Mouse (Mus musculus) hindbrain, postnatal 0 days (tissue): ENCODE results near the gene Src. TPM values are rescaled to one million over a fixed set of nuclear protein-coding genes. Genes with fewer than 3 reads are reported as not detected.

ENCODE experiments used
- ATAC-seq: fragments of 200-750 bp; cut with Nextera tagmentation; 2 replicates; pipeline ENCODE4 v1.8.0; 2017; ENCODE audit warnings: mild to moderate bottlenecking, moderate TSS enrichment, moderate library complexity
- DNase-seq: peaks from one replicate; pipeline ENCODE4 v3.0.0-alpha.2; 2015; ENCODE audit warnings: low spot score
- H3K27ac ChIP-seq: fragments of 300-500 bp; sonication (generic); 2 replicates; pipeline ENCODE4 v1.5.1; 2014; ENCODE audit warnings: mild to moderate bottlenecking
- H3K27me3 ChIP-seq: fragments of 300-500 bp; sonication (generic); 2 replicates; pipeline ENCODE4 v1.6.1; 2014; ENCODE audit warnings: low read length, mixed read lengths; ENCODE audit not compliant: insufficient read depth
- H3K36me3 ChIP-seq: fragments of 300-500 bp; sonication (generic); 2 replicates; pipeline ENCODE4 v1.6.1; 2014; ENCODE audit warnings: low read length, mixed read lengths; ENCODE audit not compliant: insufficient read depth
- H3K4me1 ChIP-seq: fragments of 300-500 bp; sonication (generic); 2 replicates; pipeline ENCODE4 v1.6.1; 2014; ENCODE audit warnings: antibody characterized with exemption, low read length, mixed read lengths; ENCODE audit not compliant: insufficient read depth
- H3K4me2 ChIP-seq: fragments of 300-500 bp; sonication (generic); 2 replicates; pipeline ENCODE4 v1.6.1; 2014; ENCODE audit warnings: low read depth, mild to moderate bottlenecking, low read length, moderate library complexity, mixed read lengths
- H3K4me3 ChIP-seq: fragments of 300-500 bp; sonication (generic); 2 replicates; pipeline ENCODE4 v1.5.1; 2014; ENCODE audit warnings: low read length
- H3K9ac ChIP-seq: fragments of 300-500 bp; sonication (generic); replicated peaks from 2 replicates; pipeline ENCODE4 v1.6.1; 2014; ENCODE audit warnings: mild to moderate bottlenecking, low read length, moderate library complexity, mixed read lengths
- H3K9me3 ChIP-seq: fragments of 300-500 bp; sonication (generic); 2 replicates; pipeline ENCODE4 v1.6.1; 2016; ENCODE audit warnings: low read length, mixed read lengths
- CTCF ChIP-seq: IDR thresholded peaks from 2 replicates; pipeline ENCODE4 v1.5.1; 2016; ENCODE audit warnings: antibody characterized with exemption, control low read depth, low read depth
- WGBS: fragments of 180-500 bp; shearing (Covaris S2); extraction: QIAGEN DNeasy Blood & Tissue Kit; methylation state at CpG from one replicate; pipeline ENCODE4 v1.1.7; 2014; 5-methylcytosine and 5-hydroxymethylcytosine counted together
- polyA plus RNA-seq: library from polyadenylated mRNA; unstranded; fragments of >200 nt; fragmentation: Nextera tagmentation; extraction: Ambion mirVana; gene quantifications from 2 replicates; pipeline ENCODE4 v1.2.1, GENCODE M21; 2015
- total RNA-seq: library from RNA; depleted of rRNA; stranded (reverse); fragments of >200 nt; gene quantifications from 2 replicates; pipeline ENCODE4 v1.2.3, GENCODE M21; 2014

Gene Src
- total and polyA plus RNA-seq, 2 experiments from 2014 or later: 25.4 to 133 TPM

GRCm38 (mm10) chr2:157395960-157396359 lies 22.3 kb upstream of the Src start:
- DNase-seq (no peak), ATAC-seq (no peak)
- no peak overlapping the region for H3K4me3 ChIP-seq
- H3K4me2 ChIP-seq: no peak overlapping the region
- H3K9ac ChIP-seq: no peak overlapping the region
- TF ChIP-seq CTCF: no peak
- H3K27ac ChIP-seq: peak overlapping the region; percentile 51; the same call in 1 of the 2 replicates
- H3K36me3 ChIP-seq: no peaks in the 10 kb centered on the region; the same call in 1 of the 2 replicates
- no peaks in the 10 kb centered on the region for H3K27me3 ChIP-seq
- no peaks in the 10 kb centered on the region for H3K9me3 ChIP-seq
- H3K4me1 ChIP-seq: no peaks in the 10 kb centered on the region
- WGBS: 52% methylated on average over 13 of the region's 13 CpGs

- no peaks in the 10 kb centered on the region; the same call in 1 of the 2 replicates for H3K36me3 ChIP-seq
- H3K4me3 ChIP-seq: no peak overlapping the region
- TF ChIP-seq CTCF: no peak
- no peak for ATAC-seq
- 81% methylated on average over 4 of the region's 4 CpGs for WGBS
- no peaks in the 10 kb centered on the region for H3K9me3 ChIP-seq
- H3K27me3 ChIP-seq: no peaks in the 10 kb centered on the region
- no peaks in the 10 kb centered on the region for H3K4me1 ChIP-seq
- H3K9ac ChIP-seq: no peak overlapping the region
- H3K27ac ChIP-seq: no peak overlapping the region
- no peak overlapping the region for H3K4me2 ChIP-seq
- DNase-seq: no peak
These were observed 20.9 kb upstream of the Src start for GRCm38 (mm10) chr2:157397376-157397775.

GRCm38 (mm10) chr2:157398539-157398938 lies 19.7 kb upstream of the Src start:
- no peak for ATAC-seq

GRCm38 (mm10) chr2:157399797-157400196 lies 18.4 kb upstream of the Src start:
- no peaks in the 10 kb centered on the region; the same call in 1 of the 2 replicates for H3K36me3 ChIP-seq
- H3K27me3 ChIP-seq: no peaks in the 10 kb centered on the region
- DNase-seq: no peak
- no peak for ATAC-seq
- no peak overlapping the region for H3K4me2 ChIP-seq
- no peak overlapping the region for H3K27ac ChIP-seq
- H3K4me1 ChIP-seq: no peaks in the 10 kb centered on the region
- H3K4me3 ChIP-seq: no peak overlapping the region
- 79% methylated on average over 10 of the region's 10 CpGs for WGBS
- no peak for TF ChIP-seq CTCF
- no peaks in the 10 kb centered on the region for H3K9me3 ChIP-seq
- no peak overlapping the region for H3K9ac ChIP-seq

More at GRCm38 (mm10) chr2:157398539-157398938, 19.7 kb upstream of the Src start:
- no peak overlapping the region for H3K4me3 ChIP-seq
- H3K4me2 ChIP-seq: no peak overlapping the region
- no peak overlapping the region for H3K27ac ChIP-seq
- no peak for DNase-seq
- no peaks in the 10 kb centered on the region for H3K27me3 ChIP-seq
- no peaks in the 10 kb centered on the region for H3K4me1 ChIP-seq
- H3K36me3 ChIP-seq: no peaks in the 10 kb centered on the region; the same call in 1 of the 2 replicates
- peak; percentile 41 for TF ChIP-seq CTCF
- no peak overlapping the region for H3K9ac ChIP-seq
- H3K9me3 ChIP-seq: no peaks in the 10 kb centered on the region
- WGBS: 100% methylated on average over 4 of the region's 4 CpGs

GRCm38 (mm10) chr2:157400491-157400890 lies 17.8 kb upstream of the Src start:
- 91% methylated on average over 6 of the region's 6 CpGs for WGBS
- no peaks in the 10 kb centered on the region for H3K27me3 ChIP-seq

GRCm38 (mm10) chr2:157401261-157401660 lies 17.0 kb upstream of the Src start:
- no peak for TF ChIP-seq CTCF
- no peaks in the 10 kb centered on the region for H3K4me1 ChIP-seq
- no peaks in the 10 kb centered on the region for H3K27me3 ChIP-seq
- H3K36me3 ChIP-seq: no peaks in the 10 kb centered on the region; the same call in 1 of the 2 replicates
- ATAC-seq: no peak
- H3K4me3 ChIP-seq: no peak overlapping the region
- H3K4me2 ChIP-seq: no peak overlapping the region
- no peak overlapping the region for H3K9ac ChIP-seq
- WGBS: 97% methylated on average over 2 of the region's 2 CpGs
- H3K27ac ChIP-seq: no peak overlapping the region
- H3K9me3 ChIP-seq: no peaks in the 10 kb centered on the region
- DNase-seq: no peak

More at GRCm38 (mm10) chr2:157400491-157400890, 17.8 kb upstream of the Src start:
- Histone ChIP-seq H3K36me3 (no peaks in the 10 kb centered on the region; the same call in 1 of the 2 replicates), H3K27ac (no peak overlapping the region), H3K9me3 (no peaks in the 10 kb centered on the region), H3K4me2 (no peak overlapping the region), H3K4me1 (no peaks in the 10 kb centered on the region), H3K4me3 (no peak overlapping the region), H3K9ac (no peak overlapping the region)
- ATAC-seq (no peak), DNase-seq (no peak)
- TF ChIP-seq CTCF: no peak

- no peaks in the 10 kb centered on the region for H3K36me3 ChIP-seq
- WGBS: 79% methylated on average over 7 of the region's 7 CpGs
- no peaks in the 10 kb centered on the region for H3K9me3 ChIP-seq
- no peak overlapping the region for H3K4me3 ChIP-seq
- TF ChIP-seq CTCF: no peak
- no peak for ATAC-seq
- no peak overlapping the region for H3K27ac ChIP-seq
- no peak overlapping the region for H3K4me2 ChIP-seq
- no peak overlapping the region for H3K9ac ChIP-seq
- H3K4me1 ChIP-seq: no peaks in the 10 kb centered on the region
- DNase-seq: no peak
- no peaks in the 10 kb centered on the region for H3K27me3 ChIP-seq
These were observed 10.6 kb upstream of the Src start for GRCm38 (mm10) chr2:157407596-157407995.
